7 mouse cellular contexts compared by ENCODE assay signal in the genomic region with DNA sequence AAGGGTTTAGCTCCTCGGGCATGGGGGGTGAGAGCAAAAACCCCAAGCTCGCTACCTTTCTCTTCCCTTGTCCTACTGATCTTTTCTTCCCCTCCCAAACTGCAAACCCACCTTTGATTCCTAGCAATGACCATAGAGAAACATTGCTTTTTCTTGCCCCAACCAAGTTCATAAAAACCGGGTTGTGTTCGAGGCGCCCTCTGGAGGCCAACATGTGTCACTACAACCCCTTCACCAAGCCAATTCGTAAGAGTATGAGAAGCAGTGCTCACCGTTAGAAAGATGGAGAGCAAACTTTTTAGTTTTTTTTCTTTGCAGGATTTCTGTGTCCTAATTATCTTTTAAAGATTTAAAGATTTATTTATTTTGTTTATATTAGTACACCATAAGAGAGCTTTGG. TPM values are rescaled to one million over a fixed set of nuclear protein-coding genes. Genes with fewer than 3 reads are reported as not detected.
DNase-seq lines count a peak whose midpoint lies in the region; ATAC-seq and TF ChIP-seq lines count a peak whose summit lies in the region.

No protein-coding gene starts in this region.

- H3K4me2 ChIP-seq in liver, embryonic 11.5 days: no peak overlapping the region
- no peak overlapping the region for H3K4me2 ChIP-seq in liver, postnatal 0 days (ENCODE audit: low read depth, low read length)

- TF ChIP-seq POLR2A in liver, adult 2 months (IDR thresholded peaks at IDR 0.05; ENCODE audit: extremely low read depth, insufficient read depth, low read length): no peak

- H3K79me2 ChIP-seq in liver, adult 2 months (ENCODE audit: control insufficient read depth, insufficient read depth, low read length): no peaks in the 10 kb centered on the region

- H3K36me3 ChIP-seq in liver, adult 2 months (ENCODE audit: control insufficient read depth, insufficient read depth, low read length): no peaks in the 10 kb centered on the region
- H3K36me3 ChIP-seq in liver, embryonic 11.5 days (ENCODE audit: control insufficient read depth, insufficient read depth, low read length): no peaks in the 10 kb centered on the region
- no peaks in the 10 kb centered on the region for H3K36me3 ChIP-seq in liver, postnatal 0 days (replicated peaks; ENCODE audit: insufficient read depth, low read length)

- no peaks in the 10 kb centered on the region for H3K4me1 ChIP-seq in liver, adult 2 months (ENCODE audit: control insufficient read depth, insufficient read depth, low read length)
- H3K4me1 ChIP-seq in liver, embryonic 11.5 days (replicated peaks; ENCODE audit: control insufficient read depth, insufficient read depth, low read length): no peaks in the 10 kb centered on the region
- H3K4me1 ChIP-seq in liver, postnatal 0 days (ENCODE audit: insufficient read depth): no peaks in the 10 kb centered on the region

- peak; percentile 67; the same call in 1 of the 2 replicates for TF ChIP-seq CTCF in liver, adult 2 months (IDR thresholded peaks at IDR 0.05; ENCODE audit: low read depth, low read length)
- peak; percentile 93 for TF ChIP-seq CTCF in Patski (IDR thresholded peaks at IDR 0.05)
- peak; percentile 89 for TF ChIP-seq CTCF in liver, postnatal 0 days (IDR thresholded peaks at IDR 0.05; ENCODE audit: low read depth)

- ATAC-seq in liver, embryonic 11.5 days (replicated peaks; ENCODE audit: low FRiP score): no peak
- no peak for ATAC-seq in Patski
- ATAC-seq in liver, postnatal 0 days: no peak

- H3K27me3 ChIP-seq in liver, adult 2 months (ENCODE audit: control insufficient read depth, insufficient read depth, low read length): no peaks in the 10 kb centered on the region
- H3K27me3 ChIP-seq in liver, embryonic 11.5 days (replicated peaks; ENCODE audit: control insufficient read depth, insufficient read depth, low read length): no peaks in the 10 kb centered on the region
- no peaks in the 10 kb centered on the region for H3K27me3 ChIP-seq in Patski
- no peaks in the 10 kb centered on the region for H3K27me3 ChIP-seq in liver, postnatal 0 days (ENCODE audit: insufficient read depth, low read length)

- H3K9ac ChIP-seq in liver, adult 2 months (ENCODE audit: low read depth, low read length): no peak overlapping the region
- no peak overlapping the region for H3K9ac ChIP-seq in liver, embryonic 11.5 days (ENCODE audit: low read depth, low read length)
- no peak overlapping the region for H3K9ac ChIP-seq in liver, postnatal 0 days (replicated peaks)

- in situ Hi-C loops in Patski (cut with MboI; ENCODE audit: low pct_unique_long_range_greater_than_20kb): loop anchor here (10.0 kb wide), 1 partner anchor 343 kb away; no protein-coding TSS in a partner anchor

- no peaks in the 10 kb centered on the region for H3K9me3 ChIP-seq in liver, embryonic 11.5 days (ENCODE audit: control insufficient read depth, low read length)
- H3K9me3 ChIP-seq in liver, postnatal 0 days (ENCODE audit: low read length): no peaks in the 10 kb centered on the region

- H3K27ac ChIP-seq in liver, adult 2 months (replicated peaks; ENCODE audit: insufficient read depth, low read depth, low read length): no peak overlapping the region
- H3K27ac ChIP-seq in liver, embryonic 11.5 days (ENCODE audit: low read depth, low read length): no peak overlapping the region
- no peak overlapping the region for H3K27ac ChIP-seq in liver, postnatal 0 days (ENCODE audit: low read depth)

- intact Hi-C loops in heart, postnatal 14 days (cut with DNase I): loop anchor here (1.0 to 5.0 kb wide), 3 partner anchors 120 to 340 kb away; no protein-coding TSS in a partner anchor

- 30% methylated on average over 7 of the region's 7 CpGs for WGBS in liver, adult 2 months
- 35% methylated on average over 7 of the region's 7 CpGs for WGBS in liver, embryonic 11.5 days
- WGBS in liver, postnatal 0 days (ENCODE audit: insufficient replicate concordance): 28% methylated on average over 7 of the region's 7 CpGs

- CTCF ChIA-PET in Patski (lab: Charles Lee): interaction anchor here (1.0 to 13.1 kb wide), 11 partner anchors 15 to 341 kb away, joined by 3 to 181 read pairs (median 6); no protein-coding TSS in a partner anchor

- POLR2A ChIA-PET in Patski (lab: Charles Lee): interaction anchor here (0.8 to 2.1 kb wide), 4 partner anchors 14 to 119 kb away, joined by 3 to 5 read pairs (median 4); a partner anchor contains a TSS

- H3K4me3 ChIP-seq in liver, adult 2 months (ENCODE audit: insufficient read depth, low read depth, low read length): no peak overlapping the region
- H3K4me3 ChIP-seq in liver, embryonic 11.5 days (ENCODE audit: low read depth, low read length): no peak overlapping the region
- no peak overlapping the region for H3K4me3 ChIP-seq in liver, postnatal 0 days (ENCODE audit: low read depth, low read length)

- no peak for TF ChIP-seq EP300 in liver, postnatal 0 days (IDR thresholded peaks at IDR 0.05; ENCODE audit: low read depth)

- DNase-seq in liver, adult 2 months (ENCODE audit: extremely low read depth, low read depth, low spot score): peak; percentile 20
- DNase-seq in liver, embryonic 11.5 days (ENCODE audit: low spot score): no peak
- DNase-seq in Patski (ENCODE audit: low read depth, low spot score): no peak
- DNase-seq in cerebellum, adult 18-20 months: peak; percentile 58 to 77
- DNase-seq in heart, postnatal 14 days: peak; percentile 70 to 80
- DNase-seq in liver, postnatal 0 days: peak; percentile 70
- peak; percentile 69 for DNase-seq in right cerebral cortex, postnatal 4 days

RNA-seq across cellular contexts. Expression of a gene that starts 52.1 kb away (rescaled TPM):
- 0.18 and 1.2 TPM in 2 replicates for total RNA-seq in liver, adult 2 months (2014; rRNA removed)
- polyA plus RNA-seq in liver, adult 2 months (2012; rRNA removed): 0.23 and 0.27 TPM in 2 replicates
- 58.4 and 63.4 TPM in 2 replicates for polyA plus RNA-seq in liver, embryonic 11.5 days (2014; fragmentation: Nextera tagmentation; extraction: Ambion mirVana)
- 33.7 TPM for polyA plus RNA-seq in Patski (2021)
- 10 to 100 TPM; 16.2 to 17.7 TPM for total RNA-seq in heart, postnatal 14 days (2021)
- polyA plus RNA-seq in liver, postnatal 0 days (2015; fragmentation: Nextera tagmentation; extraction: Ambion mirVana): 6.4 and 6.5 TPM in 2 replicates

Comparison
In these comparisons a context has a peak if more than half of its experiments do, and no peak if none do; other contexts are left out.
1. DNase-seq: peak in liver, adult 2 months (single experiment), cerebellum, adult 18-20 months (2 of 2), heart, postnatal 14 days (2 of 2), liver, postnatal 0 days (single experiment) and right cerebral cortex, postnatal 4 days (single experiment); none in liver, embryonic 11.5 days (single experiment) and Patski (single experiment).
2. Peak in every context shown above with its lines, with median percentiles within 50 percentile points of each other: CTCF ChIP-seq.